Mouse (Mus musculus) layer of hippocampus, postnatal 10 days (tissue): Measurements from ENCODE around the gene Ccdc71l. TPM values are rescaled to one million over a fixed set of nuclear protein-coding genes. Genes with fewer than 3 reads are reported as not detected.

Experiments
- DNase-seq, 2 experiments: peaks; one replicate each; pipeline ENCODE4 v3.0.0; 2021; ENCODE audit warnings: low spot score in 2 of 2
- long read RNA-seq: library from polyadenylated mRNA; stranded (forward); transcript quantifications from one replicate; pipeline ENCODE4 v2.0.0, GENCODE M21; 2023
- total RNA-seq, 2 experiments: library from RNA; stranded (reverse); gene quantifications; 2 replicates each; pipeline ENCODE4 v1.2.3; 2021

Ccdc71l gene
- total RNA-seq = 10 to 100 TPM; 20.3 to 22.6 TPM
- long read RNA-seq, full-length matches to known transcripts = 27 of 27 reads
- long read RNA-seq, partial matches to known transcripts = 0 of 27 reads
- long read RNA-seq, other reads (novel, unspliced or antisense) = 0 of 27 reads

DNA sequence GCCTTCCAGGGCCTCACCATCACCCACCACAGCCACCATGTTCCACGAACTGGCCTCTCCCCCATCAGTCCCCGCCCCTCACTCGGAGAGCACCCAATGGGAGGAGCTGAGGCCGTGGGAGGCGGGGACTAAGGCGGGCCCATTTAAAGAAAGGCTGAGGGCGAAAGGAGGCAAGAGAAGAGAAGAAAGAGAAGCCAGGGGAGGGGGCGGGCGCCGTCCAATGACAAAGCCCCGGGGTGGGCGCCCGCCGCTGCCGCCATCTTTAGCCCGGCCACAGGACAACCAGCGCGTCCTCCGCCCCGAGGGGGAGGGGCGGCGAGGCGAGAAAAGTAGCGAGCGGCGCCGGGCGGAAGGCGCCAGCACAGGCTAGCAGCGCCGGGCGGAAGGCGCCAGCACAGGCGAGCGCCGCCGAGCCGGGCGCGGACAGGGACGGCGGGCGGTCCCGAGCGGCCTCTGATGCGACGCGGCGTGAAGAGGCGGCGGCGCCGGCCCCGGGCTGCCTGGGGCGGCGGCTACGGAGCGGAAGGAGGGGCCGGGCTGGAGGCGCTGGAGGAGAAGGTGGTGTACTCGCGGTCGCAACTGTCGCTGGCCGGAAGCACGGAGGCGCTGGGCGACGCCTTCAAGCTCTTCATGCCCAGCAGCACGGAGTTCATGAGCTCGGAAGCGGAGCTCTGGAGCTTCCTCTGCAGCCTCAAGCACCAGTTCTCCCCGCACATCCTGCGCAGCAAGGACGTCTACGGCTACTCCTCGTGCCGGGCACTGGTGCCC is at the start of gene Ccdc71l:
Ccdc71l (plus strand) TSS at position 177 of the 768 bp plus-strand sequence.
- peak; percentile 79 to 85 for DNase-seq

DNA sequence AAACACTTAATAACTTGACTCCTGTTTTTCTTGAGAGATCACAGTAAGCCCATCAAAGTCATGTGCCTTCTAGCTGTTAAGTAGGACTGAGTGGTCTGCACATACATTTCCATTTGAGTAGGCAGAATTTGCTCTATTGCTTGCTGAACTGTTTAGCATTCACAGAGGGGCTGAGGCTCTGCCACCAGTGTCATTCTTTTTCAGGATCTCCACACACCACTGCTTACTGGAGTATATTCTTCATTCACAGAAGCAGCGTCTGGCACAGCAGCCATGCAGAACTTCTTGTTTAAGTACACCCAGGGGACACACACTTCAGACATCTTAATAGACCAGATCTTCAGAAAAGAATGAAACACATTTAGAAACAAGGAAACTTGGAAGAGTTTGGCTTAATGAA is 39.4 kb upstream of the Ccdc71l start:
- DNase-seq = no peak

DNA sequence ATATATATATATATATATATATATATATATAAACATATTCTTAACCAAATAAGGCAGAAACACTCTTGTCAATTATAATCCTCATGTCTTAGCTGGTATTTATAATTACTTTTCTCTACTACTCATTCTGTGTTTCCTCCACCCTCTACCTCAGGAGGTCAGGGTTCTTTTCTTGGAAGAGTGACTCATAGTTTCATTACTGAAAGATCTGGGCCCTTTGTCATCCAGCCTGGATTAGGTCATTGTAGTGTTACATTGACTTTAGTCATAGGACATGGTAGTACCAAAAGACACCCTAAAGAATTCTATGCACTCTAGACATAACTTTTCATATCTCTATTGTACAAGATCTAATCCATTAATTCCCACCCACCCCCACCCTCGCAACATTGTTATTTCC is 35.0 kb upstream of the Ccdc71l start:
- no peak for DNase-seq

DNA sequence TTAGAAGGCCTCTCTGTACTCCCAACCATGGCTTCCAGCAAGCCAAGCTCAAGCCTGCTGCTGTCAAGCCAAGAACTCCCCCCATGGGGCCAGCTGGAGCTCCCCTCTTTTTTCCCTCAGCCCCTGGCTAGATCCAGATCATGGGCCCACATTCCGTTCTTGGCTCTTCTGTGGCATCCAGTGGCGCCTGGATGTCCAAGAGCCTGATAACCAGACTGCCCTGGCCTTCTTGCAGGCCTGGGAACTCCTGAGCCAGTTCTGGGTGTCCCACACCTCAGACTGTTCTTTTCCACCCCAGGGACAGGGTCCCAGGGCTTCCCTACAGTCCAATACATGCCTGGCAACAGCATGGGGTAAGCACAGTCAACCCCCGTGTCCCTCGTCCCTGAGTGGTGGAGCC is 32.4 kb upstream of the Ccdc71l start:
- no peak for DNase-seq

DNA sequence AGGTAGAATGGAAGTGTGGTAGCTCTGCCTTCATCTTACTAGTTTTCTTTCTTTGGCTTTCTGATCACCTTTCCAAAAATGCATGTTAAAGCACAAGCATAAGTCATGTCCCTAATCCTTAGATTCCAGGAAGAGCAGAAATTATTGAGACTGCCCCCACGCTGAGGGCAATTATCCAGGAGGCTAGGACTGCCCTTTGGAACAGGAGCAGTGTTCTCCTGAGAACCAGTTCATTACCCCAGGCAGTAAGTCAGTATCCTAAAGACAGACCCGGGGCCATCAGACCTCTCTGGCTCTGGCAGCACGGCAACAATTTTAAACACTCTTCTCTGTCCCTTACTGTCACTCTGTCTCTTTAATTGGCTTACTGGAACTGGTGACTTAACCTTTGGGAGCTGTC is 30.0 kb upstream of the Ccdc71l start:
- no peak for DNase-seq

DNA sequence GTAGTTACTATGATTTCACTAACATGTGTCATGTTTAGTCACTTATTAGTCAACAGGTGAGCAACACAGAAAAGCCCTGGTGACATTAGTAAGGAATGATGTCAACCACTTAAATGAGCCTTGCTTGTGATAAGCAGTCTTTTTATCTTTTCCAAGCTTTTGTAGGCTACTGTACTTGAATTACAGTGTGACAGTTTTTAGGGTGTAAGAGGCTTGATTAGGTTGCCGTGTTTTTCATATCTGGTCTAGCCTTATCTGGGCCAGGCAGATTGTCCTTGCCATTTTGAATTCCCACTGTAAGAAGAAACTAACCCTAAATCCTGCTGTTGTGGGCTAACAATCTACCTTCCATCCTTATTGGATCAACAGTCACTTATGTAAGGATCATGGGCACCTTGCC is 26.6 kb upstream of the Ccdc71l start:
- no peak for DNase-seq

DNA sequence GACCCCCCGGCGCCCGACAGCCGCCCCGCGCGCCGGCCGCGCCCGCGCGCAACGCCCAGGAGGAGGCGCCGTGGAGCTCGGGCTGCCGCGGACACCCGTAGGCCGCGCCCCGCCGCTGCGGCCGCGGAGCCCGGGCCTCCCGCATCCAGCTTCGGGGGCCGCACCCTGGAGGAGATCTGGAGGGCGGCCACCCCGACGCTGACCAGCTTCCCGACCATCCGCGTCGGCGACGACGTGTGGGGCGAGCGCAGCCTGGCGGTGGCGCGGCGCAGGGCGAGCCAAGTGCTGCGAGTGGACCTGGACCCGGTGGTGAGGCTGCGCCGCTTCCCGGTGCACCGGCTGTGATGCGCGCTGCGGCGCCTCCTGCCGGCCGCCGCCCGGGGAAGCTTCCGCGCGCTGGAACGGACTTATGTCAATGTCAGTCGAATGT is 807 bp downstream of the Ccdc71l start:
- peak; percentile 88 to 92 for DNase-seq

DNA sequence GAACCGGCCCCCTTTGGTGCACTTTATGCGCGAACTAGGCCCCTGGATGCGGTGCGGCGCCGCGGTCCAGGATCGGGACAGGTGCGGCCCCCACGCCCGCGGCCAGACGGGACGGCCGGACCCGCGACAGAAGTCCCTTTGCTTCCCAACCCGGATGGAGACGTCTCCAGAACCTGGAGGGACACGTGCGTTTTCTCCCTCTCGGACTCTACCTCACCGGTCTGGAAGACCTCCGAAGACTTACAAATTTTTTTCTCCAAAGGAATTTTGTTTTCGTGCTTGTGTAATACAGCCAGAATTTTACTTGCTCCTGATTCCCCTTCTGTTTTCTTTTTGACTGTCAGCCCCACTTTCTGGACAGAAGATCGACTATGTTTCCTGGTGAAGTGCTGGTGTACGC is 1.2 kb downstream of the Ccdc71l start:
- DNase-seq = no peak

DNA sequence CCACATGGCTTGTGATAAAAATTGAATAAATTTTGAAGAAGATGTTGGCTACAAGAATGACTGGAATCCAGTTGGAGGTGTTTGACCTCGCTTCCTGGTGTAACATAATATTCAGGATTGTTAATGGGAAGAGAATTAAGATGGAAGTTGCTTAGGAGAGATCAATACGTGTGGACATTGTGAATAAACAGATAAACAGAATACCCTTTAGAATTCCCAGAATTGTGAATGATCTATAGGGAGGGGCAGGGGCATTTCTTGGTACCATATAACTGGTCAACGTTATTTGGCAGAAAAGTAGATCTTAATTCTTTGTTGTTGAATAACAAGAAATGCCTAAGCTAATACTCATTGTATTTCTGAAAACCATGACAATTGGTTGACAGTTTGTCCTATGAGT is 2.0 kb downstream of the Ccdc71l start:
- DNase-seq = no peak

DNA sequence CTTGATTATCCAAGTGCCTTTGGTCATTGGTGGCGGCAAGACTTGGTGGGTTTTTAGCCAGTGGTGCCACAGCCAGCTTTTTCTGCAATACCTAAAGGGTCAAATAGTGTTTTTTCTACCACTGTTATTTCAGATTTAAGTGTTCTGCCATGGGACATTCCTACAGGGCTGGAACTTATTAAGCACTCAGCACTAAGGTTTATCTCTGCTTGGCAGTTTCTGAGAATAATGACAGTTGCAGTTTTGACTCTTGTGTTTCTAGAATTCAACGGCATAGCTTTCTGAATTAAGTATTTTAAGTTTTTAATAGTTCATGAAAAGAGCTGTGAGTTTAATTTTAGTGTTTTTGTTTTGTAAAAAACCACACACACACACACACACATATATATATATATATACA is 2.5 kb downstream of the Ccdc71l start:
- no peak for DNase-seq

DNA sequence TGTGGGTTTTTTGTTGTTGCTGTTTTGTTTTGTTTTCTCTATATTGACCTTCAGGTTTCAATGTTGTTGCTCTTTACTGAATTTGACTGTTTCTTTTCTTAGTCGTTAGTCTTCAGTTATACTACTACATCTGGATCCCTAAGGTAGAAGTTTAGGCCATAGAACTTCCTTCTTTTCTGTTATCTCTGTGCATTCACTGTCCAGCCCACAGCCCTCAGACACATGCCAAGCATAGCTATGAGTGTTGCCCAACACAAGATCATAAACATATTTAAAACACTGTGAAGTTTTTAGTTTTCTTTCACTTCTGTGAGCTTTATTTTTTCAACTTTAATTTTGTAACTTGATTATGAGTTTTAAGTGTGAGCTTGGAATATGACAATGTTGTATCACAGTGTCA is 41.0 kb downstream of the Ccdc71l start:
- no peak for DNase-seq

DNA sequence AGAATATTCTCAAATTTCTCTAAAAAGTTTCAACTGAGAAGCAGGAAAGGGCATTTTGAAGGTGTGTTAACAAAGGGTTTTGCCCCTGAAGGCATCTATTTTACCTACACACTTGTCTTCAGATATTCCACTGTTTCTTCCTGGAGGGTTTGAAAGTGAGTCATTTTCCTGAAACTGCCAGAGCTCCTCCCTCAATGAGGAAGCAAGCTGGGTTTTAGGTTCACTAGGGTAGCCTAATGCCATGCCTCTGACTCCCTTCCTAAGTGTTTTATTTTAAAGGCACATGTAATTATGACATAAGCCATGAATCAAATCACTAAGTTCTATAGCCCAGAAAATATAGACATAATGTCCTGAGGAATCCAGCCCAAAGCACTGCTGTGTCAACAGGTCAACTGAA is 49.3 kb downstream of the Ccdc71l start:
- no peak for DNase-seq

DNA sequence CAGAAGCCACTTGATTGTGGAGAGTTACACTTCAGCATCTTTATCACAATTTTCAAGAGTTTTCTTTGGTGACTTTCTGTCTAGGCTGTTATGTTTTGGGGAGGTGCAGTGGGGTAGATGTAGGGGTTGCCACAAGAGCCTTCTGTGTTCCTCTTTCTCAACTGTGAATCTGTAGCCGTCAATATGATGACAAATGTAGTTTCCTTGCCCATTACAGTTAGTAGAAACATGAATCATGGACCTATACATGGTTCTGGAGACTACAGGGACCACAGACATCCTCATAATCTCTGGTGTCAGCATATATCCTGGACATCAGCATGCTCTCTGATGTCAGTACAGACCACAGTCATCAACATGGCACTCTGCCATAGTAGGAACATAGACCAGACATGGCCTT is 52.5 kb downstream of the Ccdc71l start:
- no peak for DNase-seq

Other genes starting within 250 kb of the Ccdc71l start
- gene Pik3cg, start 170.0 kb upstream of the Ccdc71l start, total RNA-seq = 1 to 10 TPM; 3.3 to 4.9 TPM